Mouse (Mus musculus): ENCODE measurements around the gene Stk10.

DNA sequence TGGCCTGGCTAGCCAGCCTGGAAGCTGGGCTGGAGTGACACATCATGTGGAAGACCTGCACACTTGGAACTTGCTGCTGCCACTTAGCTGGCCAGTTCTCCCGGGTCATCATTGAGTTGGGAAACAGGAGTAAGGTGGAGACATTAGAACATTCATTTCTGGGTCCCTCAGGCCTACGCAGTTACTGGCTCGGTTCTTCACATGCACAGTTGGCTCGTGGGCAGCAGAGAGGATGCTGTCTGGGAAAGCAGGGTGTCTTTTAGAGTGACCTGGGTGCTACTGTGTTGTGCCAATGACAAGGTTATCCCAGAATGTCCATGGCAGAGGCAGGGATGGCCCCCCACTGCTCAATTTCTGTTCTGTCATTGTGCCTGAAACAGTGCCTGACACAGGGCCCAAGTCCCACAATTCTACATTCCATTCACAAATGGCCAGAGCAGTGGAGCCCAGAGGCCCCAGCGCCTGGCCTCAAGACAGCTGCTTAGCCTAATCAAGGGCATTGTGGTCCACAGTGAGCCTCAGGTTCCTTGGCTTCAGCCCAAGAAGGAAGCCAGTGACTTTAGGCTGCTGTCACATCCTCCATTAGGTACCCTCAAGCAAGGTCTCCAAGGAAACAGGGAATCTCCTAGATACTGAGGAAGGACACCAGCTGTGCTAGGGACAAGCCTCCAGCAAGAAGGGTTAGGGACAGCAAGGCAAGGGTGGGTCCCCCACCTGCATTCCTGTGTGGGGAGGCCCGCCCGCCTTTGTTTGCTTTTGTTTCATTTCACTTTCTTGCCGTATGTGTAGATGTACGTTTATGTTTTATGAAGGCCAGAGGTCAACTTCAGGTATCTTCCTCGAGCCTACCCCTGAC lies 34.1 kb downstream of the Stk10 start:
- TF ChIP-seq CTCF (IDR thresholded peaks at IDR 0.05; ENCODE audit: low read depth, low read length), result no peak
- TF ChIP-seq GATA1 (IDR thresholded peaks at IDR 0.05; ENCODE audit: borderline replicate concordance, low read length), result no peak

Measured in G1E (cell line).